Mouse (Mus musculus): ENCODE results near the gene Platr17. TPM values are rescaled to one million over a fixed set of nuclear protein-coding genes. Genes with fewer than 3 reads are reported as not detected.
A peak's percentile ranks its signal among the peaks of the same experiment; 100 is the strongest.

Platr17 gene
- polyA plus RNA-seq, 1 experiment from 2014 or later, result 0.30 TPM

DNA sequence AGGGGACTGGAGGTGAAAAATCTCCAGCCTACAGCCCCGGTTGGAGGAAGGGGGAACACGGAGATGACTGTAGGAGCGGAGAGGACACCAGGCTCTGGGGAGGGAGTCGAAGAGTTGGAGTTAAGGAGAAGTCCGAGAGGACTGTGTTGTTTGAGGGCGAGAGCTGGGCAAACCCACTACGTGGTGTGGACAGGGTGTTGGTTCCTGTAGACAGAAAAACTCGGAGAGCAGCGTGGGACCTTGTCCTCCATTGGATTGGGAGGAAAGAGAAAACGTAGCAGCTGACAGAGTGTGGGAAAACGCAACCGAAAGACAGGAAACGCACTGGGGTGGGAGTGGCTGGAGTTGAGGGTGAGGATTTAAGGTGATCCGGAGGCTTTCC is 4.9 kb downstream of the Platr17 start:
- Histone ChIP-seq H3K27ac (ENCODE audit: low read length) (peak overlapping the region; percentile 89), H3K4me1 (ENCODE audit: control insufficient read depth, insufficient read depth, low read length) (peaks cover 7% of the 10 kb centered on the region), H3K4me2 (ENCODE audit: low read depth, low read length) (peak overlapping the region; percentile 77), H3K9ac (ENCODE audit: low read length) (peak overlapping the region; percentile 90), H3K4me3 (ENCODE audit: low read length) (peak overlapping the region; percentile 77), H3K27me3 (ENCODE audit: control insufficient read depth, insufficient read depth, low read length) (no peaks in the 10 kb centered on the region), H3K9me3 (replicated peaks; ENCODE audit: control insufficient read depth, low read length) (no peaks in the 10 kb centered on the region), H3K36me3 (ENCODE audit: control insufficient read depth, insufficient read depth) (peaks cover 33% of the 10 kb centered on the region)
- under 1% methylated on average over 14 of the region's 14 CpGs for WGBS
- ATAC-seq (replicated peaks; ENCODE audit: extremely low read depth, insufficient read depth, low FRiP score), result 0 out of 2 replicates have a peak, but pooled peaks have one; percentile 0

DNA sequence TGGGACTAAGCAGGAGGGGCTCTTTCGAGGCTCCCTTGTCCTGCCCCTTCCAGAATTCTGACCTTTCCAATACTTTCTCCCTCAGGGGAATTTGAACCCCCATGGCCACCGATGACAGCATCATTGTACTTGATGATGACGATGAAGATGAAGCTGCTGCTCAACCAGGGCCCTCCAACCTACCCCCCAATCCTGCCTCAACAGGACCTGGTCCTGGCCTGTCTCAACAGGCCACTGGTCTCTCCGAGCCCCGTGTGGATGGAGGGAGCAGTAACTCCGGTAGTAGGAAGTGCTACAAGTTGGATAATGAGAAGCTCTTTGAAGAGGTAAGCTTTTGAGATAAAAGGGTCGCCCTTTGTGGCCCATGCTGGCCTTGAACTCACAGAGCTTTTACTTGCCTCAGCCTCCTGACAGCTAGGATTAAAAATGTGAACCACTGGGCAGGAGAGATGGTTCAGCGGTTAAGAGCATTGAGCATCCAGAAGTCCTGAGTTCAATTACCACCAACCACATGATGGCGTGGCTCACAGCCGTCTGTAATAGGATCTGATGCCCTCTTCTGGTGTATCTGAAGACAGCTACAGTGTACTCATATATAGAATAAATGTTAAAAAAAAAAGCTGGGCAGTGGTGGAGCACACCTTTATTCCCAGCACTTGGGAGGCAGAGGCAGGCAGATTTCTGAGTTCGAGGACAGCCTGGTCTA is 5.6 kb downstream of the Platr17 start:
- peak overlapping the region; percentile 89 for H3K27ac ChIP-seq (ENCODE audit: low read length)
- H3K9ac ChIP-seq (ENCODE audit: low read length), result peak overlapping the region; percentile 90
- WGBS, result 47% methylated on average over 11 of the region's 11 CpGs
- H3K4me3 ChIP-seq (ENCODE audit: low read length), result peak overlapping the region; percentile 77
- H3K36me3 ChIP-seq (ENCODE audit: control insufficient read depth, insufficient read depth), result peaks cover 33% of the 10 kb centered on the region
- no peaks in the 10 kb centered on the region for H3K9me3 ChIP-seq (replicated peaks; ENCODE audit: control insufficient read depth, low read length)
- no peaks in the 10 kb centered on the region for H3K27me3 ChIP-seq (ENCODE audit: control insufficient read depth, insufficient read depth, low read length)
- ATAC-seq (replicated peaks; ENCODE audit: extremely low read depth, insufficient read depth, low FRiP score), result no peak
- peak overlapping the region; percentile 77 for H3K4me2 ChIP-seq (ENCODE audit: low read depth, low read length)
- peaks cover 13% of the 10 kb centered on the region for H3K4me1 ChIP-seq (ENCODE audit: control insufficient read depth, insufficient read depth, low read length)

DNA sequence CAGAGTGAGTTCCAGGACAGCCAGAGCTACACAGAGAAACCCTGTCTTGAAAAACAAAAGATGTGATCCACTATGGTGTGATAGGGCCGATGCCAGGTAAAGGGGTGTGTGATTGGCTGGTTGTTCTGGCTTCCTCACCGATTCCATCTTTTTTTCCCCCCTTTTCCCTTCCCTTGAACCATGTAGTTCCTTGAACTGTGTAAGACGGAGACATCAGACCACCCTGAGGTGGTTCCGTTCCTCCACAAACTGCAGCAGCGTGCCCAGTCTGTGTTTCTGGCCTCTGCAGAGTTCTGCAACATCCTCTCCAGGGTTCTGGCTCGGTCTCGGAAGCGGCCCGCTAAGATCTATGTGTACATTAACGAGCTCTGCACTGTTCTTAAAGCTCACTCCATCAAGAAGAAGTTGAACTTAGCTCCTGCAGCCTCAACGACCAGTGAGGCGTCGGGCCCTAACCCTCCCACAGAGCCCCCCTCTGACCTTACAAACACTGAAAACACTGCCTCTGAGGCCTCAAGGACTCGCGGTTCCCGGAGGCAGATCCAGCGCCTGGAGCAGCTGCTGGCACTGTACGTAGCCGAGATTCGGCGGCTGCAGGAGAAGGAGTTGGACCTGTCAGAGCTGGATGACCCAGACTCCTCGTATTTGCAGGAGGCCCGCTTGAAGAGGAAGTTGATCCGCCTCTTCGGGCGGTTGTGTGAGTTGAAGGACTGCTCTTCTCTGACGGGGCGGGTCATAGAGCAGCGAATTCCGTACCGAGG is 6.3 kb downstream of the Platr17 start:
- H3K27me3 ChIP-seq (ENCODE audit: control insufficient read depth, insufficient read depth, low read length), result no peaks in the 10 kb centered on the region
- H3K36me3 ChIP-seq (ENCODE audit: control insufficient read depth, insufficient read depth), result peaks cover 33% of the 10 kb centered on the region
- WGBS, result 87% methylated on average over 31 of the region's 31 CpGs
- no peak for ATAC-seq (replicated peaks; ENCODE audit: extremely low read depth, insufficient read depth, low FRiP score)
- no peak overlapping the region for H3K4me3 ChIP-seq (ENCODE audit: low read length)
- no peaks in the 10 kb centered on the region for H3K9me3 ChIP-seq (replicated peaks; ENCODE audit: control insufficient read depth, low read length)
- no peak overlapping the region for H3K4me2 ChIP-seq (ENCODE audit: low read depth, low read length)
- no peak overlapping the region for H3K27ac ChIP-seq (ENCODE audit: low read length)
- no peak overlapping the region for H3K9ac ChIP-seq (ENCODE audit: low read length)
- H3K4me1 ChIP-seq (ENCODE audit: control insufficient read depth, insufficient read depth, low read length), result peaks cover 13% of the 10 kb centered on the region

DNA sequence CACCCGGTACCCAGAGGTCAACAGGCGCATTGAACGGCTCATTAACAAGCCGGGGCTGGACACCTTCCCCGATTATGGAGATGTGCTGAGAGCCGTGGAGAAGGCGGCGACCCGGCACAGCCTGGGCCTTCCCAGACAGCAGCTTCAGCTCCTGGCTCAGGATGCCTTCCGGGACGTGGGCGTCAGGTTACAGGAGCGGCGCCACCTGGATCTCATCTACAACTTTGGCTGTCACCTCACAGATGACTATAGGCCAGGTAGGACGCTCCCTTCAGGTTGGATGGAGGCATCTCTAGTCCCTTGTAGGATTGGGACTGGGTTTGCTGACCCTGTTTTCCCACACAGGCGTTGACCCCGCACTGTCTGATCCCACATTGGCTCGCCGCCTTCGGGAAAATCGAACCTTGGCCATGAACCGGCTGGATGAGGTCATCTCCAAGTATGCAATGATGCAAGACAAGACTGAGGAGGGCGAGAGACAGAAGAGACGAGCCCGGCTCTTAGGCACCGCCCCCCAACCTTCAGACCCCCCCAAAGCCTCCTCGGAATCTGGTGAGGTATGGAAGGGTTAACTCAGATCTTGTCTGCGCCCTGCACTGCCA is 7.0 kb downstream of the Platr17 start:
- H3K27ac ChIP-seq (ENCODE audit: low read length), result no peak overlapping the region
- H3K36me3 ChIP-seq (ENCODE audit: control insufficient read depth, insufficient read depth), result peaks cover 33% of the 10 kb centered on the region
- H3K4me3 ChIP-seq (ENCODE audit: low read length), result no peak overlapping the region
- WGBS, result 86% methylated on average over 28 of the region's 28 CpGs
- no peaks in the 10 kb centered on the region for H3K27me3 ChIP-seq (ENCODE audit: control insufficient read depth, insufficient read depth, low read length)
- H3K4me1 ChIP-seq (ENCODE audit: control insufficient read depth, insufficient read depth, low read length), result peaks cover 18% of the 10 kb centered on the region
- no peak for ATAC-seq (replicated peaks; ENCODE audit: extremely low read depth, insufficient read depth, low FRiP score)
- no peaks in the 10 kb centered on the region for H3K9me3 ChIP-seq (replicated peaks; ENCODE audit: control insufficient read depth, low read length)
- H3K9ac ChIP-seq (ENCODE audit: low read length), result no peak overlapping the region
- no peak overlapping the region for H3K4me2 ChIP-seq (ENCODE audit: low read depth, low read length)

DNA sequence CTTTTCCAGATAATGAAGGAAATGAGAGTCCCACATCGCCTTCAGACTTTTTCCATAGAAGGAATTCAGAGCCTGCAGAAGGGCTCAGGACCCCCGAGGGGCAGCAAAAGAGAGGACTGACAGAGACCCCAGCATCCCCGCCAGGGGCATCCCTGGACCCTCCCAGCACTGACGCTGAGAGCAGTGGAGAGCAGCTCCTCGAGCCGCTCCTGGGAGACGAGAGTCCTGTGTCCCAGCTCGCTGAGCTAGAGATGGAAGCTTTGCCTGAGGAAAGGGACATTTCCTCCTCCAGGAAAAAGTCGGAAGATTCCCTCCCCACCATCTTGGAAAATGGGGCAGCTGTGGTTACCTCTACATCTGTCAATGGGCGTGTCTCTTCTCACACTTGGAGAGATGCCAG is 8.3 kb downstream of the Platr17 start:
- ATAC-seq (replicated peaks; ENCODE audit: extremely low read depth, insufficient read depth, low FRiP score), result no peak
- WGBS, result 86% methylated on average over 10 of the region's 10 CpGs
- peaks cover 43% of the 10 kb centered on the region for H3K36me3 ChIP-seq (ENCODE audit: control insufficient read depth, insufficient read depth)

DNA sequence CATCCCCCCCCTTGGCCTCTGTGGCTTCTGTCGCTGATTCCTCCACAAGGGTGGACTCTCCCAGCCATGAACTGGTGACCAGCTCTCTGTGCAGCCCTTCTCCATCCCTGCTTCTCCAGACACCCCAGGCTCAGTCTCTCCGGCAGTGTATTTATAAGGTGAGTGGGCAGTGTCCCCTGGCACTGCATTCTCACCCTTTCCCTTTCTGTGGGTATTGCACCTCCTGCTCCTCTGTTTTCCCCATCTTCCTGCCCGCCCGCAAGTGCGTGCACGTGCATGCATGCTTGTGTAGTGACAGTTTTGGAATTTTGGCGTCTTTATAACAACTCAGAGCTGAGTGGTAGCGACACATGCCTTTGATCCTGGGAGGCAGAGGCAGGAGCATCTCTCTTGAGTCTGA is 9.0 kb downstream of the Platr17 start:
- WGBS, result 95% methylated on average over 8 of the region's 8 CpGs
- Histone ChIP-seq H3K27ac (ENCODE audit: low read length) (no peak overlapping the region), H3K36me3 (ENCODE audit: control insufficient read depth, insufficient read depth) (peaks cover 43% of the 10 kb centered on the region)

More for the DNA sequence above, 8.3 kb downstream of the Platr17 start:
- no peaks in the 10 kb centered on the region for H3K27me3 ChIP-seq (ENCODE audit: control insufficient read depth, insufficient read depth, low read length)
- no peaks in the 10 kb centered on the region for H3K9me3 ChIP-seq (replicated peaks; ENCODE audit: control insufficient read depth, low read length)
- no peak overlapping the region for H3K4me3 ChIP-seq (ENCODE audit: low read length)
- H3K27ac ChIP-seq (ENCODE audit: low read length), result no peak overlapping the region
- H3K4me1 ChIP-seq (ENCODE audit: control insufficient read depth, insufficient read depth, low read length), result peaks cover 21% of the 10 kb centered on the region
- H3K9ac ChIP-seq (ENCODE audit: low read length), result no peak overlapping the region
- no peak overlapping the region for H3K4me2 ChIP-seq (ENCODE audit: low read depth, low read length)

DNA sequence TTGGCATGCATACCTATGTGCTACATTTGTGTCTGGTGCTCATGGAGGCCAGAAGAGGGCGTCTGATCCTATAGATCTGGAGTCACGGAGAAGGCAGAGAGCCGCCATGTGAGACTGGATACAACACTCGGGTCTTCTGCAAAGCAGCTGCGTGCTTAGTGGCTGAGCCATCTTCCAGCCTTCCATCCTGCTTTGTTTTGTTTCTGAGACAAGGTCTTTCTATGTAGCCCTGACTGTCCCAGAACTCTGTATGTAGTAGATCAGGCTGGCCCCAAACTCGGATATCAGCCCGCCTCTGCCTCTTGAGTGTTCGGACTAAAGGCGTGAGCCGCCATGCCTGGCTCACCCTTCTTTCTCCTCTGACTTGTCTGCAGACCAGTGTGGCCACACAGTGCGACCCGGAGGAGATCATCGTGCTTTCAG is 10.0 kb downstream of the Platr17 start:
- H3K4me1 ChIP-seq (ENCODE audit: control insufficient read depth, insufficient read depth, low read length), result peaks cover 30% of the 10 kb centered on the region
- H3K9ac ChIP-seq (ENCODE audit: low read length), result peak overlapping the region; percentile 52; the same call in 1 of the 2 replicates
- ATAC-seq (replicated peaks; ENCODE audit: extremely low read depth, insufficient read depth, low FRiP score), result no peak

More for the DNA sequence above, 9.0 kb downstream of the Platr17 start:
- Histone ChIP-seq H3K4me2 (ENCODE audit: low read depth, low read length) (no peak overlapping the region), H3K4me1 (ENCODE audit: control insufficient read depth, insufficient read depth, low read length) (peaks cover 26% of the 10 kb centered on the region), H3K9me3 (replicated peaks; ENCODE audit: control insufficient read depth, low read length) (no peaks in the 10 kb centered on the region), H3K27me3 (ENCODE audit: control insufficient read depth, insufficient read depth, low read length) (no peaks in the 10 kb centered on the region), H3K9ac (ENCODE audit: low read length) (no peak overlapping the region), H3K4me3 (ENCODE audit: low read length) (no peak overlapping the region)
- ATAC-seq (replicated peaks; ENCODE audit: extremely low read depth, insufficient read depth, low FRiP score), result no peak

DNA sequence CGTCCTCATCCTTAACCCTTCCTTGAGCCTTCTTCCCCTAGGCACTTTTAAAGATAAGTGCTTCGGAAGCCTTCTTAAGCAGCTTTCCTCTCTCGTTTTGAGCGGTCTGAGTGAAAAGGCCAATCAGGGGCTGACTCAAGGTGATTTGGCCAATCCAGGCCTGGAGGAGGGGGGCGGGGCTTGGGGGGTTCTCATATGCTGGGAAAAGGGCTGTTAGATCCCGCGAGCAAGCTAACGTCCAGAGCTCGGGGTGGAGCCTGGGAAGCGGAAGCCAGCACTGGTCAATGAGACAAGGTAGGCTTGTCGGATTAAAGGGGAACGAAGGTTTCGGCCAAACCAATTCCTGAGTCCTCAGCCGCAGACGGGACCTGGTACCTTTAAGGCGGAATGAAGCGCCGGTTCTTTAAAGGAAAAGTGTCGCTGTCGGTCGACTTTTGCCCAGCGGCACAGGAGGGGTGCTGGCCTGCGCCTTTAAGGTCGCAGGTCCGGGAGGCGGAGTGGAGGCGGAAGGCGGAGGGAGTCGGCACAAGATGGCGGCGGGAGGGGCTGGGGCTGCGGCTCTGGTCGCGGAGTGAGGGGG is 10.8 kb downstream of the Platr17 start, which contains the start of the genes Tapbp and Zbtb22:
Gene Tapbp, plus strand, starts transcription at position 229 of the 580 bp plus-strand sequence.
Gene Zbtb22, plus strand, starts transcription at position 234 of the 580 bp plus-strand sequence.
- Histone ChIP-seq H3K9me3 (replicated peaks; ENCODE audit: control insufficient read depth, low read length) (no peaks in the 10 kb centered on the region), H3K27me3 (ENCODE audit: control insufficient read depth, insufficient read depth, low read length) (no peaks in the 10 kb centered on the region), H3K4me1 (ENCODE audit: control insufficient read depth, insufficient read depth, low read length) (peaks cover 23% of the 10 kb centered on the region), H3K36me3 (ENCODE audit: control insufficient read depth, insufficient read depth) (peaks cover 40% of the 10 kb centered on the region), H3K4me3 (ENCODE audit: low read length) (peak within 1 kb of the TSS; percentile 74), H3K4me2 (ENCODE audit: low read depth, low read length) (peak within 1 kb of the TSS; percentile 88), H3K9ac (ENCODE audit: low read length) (peak within 1 kb of the TSS; percentile 71), H3K27ac (ENCODE audit: low read length) (peak within 1 kb of the TSS; percentile 82)
- ATAC-seq (replicated peaks; ENCODE audit: extremely low read depth, insufficient read depth, low FRiP score), result peak; percentile 93
- 1% methylated on average over 34 of the region's 34 CpGs for WGBS

More for the DNA sequence above, 10.0 kb downstream of the Platr17 start:
- peaks cover 43% of the 10 kb centered on the region for H3K36me3 ChIP-seq (ENCODE audit: control insufficient read depth, insufficient read depth)
- H3K4me3 ChIP-seq (ENCODE audit: low read length), result peak overlapping the region; percentile 74
- H3K9me3 ChIP-seq (replicated peaks; ENCODE audit: control insufficient read depth, low read length), result no peaks in the 10 kb centered on the region
- no peak overlapping the region for H3K27ac ChIP-seq (ENCODE audit: low read length)
- peak overlapping the region; percentile 66; the same call in 1 of the 2 replicates for H3K4me2 ChIP-seq (ENCODE audit: low read depth, low read length)
- 71% methylated on average over 13 of the region's 13 CpGs for WGBS
- no peaks in the 10 kb centered on the region for H3K27me3 ChIP-seq (ENCODE audit: control insufficient read depth, insufficient read depth, low read length)

Data from heart, embryonic 16.5 days (tissue).